Mouse (Mus musculus): Measurements from ENCODE around the gene Nalcn.

DNA sequence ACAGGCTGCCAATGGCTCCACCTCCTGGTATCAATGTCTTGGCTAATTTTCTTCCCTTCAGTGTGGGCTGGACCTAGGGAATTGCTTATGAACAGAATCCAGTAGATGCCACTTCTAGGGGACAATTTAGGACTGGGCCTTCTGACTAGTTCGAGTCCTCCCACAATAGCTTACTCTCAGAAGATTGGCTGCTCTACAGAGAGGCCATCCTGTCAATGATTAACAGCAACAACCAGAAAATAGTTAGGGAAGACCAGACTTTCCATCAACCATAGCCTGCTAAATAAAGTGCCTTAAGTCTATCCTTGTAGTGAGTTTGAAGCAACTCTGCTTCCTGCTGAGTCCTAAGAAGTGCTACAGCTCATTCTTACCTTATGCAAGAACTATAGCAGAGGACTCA, 386.2 kb downstream of the Nalcn start:
- TF ChIP-seq POLR2A (IDR thresholded peaks at IDR 0.05; ENCODE audit: borderline replicate concordance, extremely low read depth, insufficient read depth, insufficient read length, poor library complexity, severe bottlenecking) (no peak), CTCF (IDR thresholded peaks at IDR 0.05; ENCODE audit: borderline replicate concordance, extremely low read depth, insufficient read depth, insufficient read length) (no peak)
